Mouse (Mus musculus) midbrain, embryonic 11.5 days (tissue): Measurements from ENCODE around the gene Cdh6. TPM values are rescaled to one million over a fixed set of nuclear protein-coding genes. Genes with fewer than 3 reads are reported as not detected.

ENCODE experiments used
- ATAC-seq: fragments of 200-750 bp; cut with Nextera tagmentation; 2 replicates; pipeline ENCODE4 v1.8.0; 2017; ENCODE audit warnings: moderate TSS enrichment, moderate library complexity; ENCODE audit not compliant: low FRiP score
- DNase-seq: peaks from one replicate; pipeline ENCODE4 v3.0.0; 2015; ENCODE audit warnings: low spot score; ENCODE audit errors: missing footprints
- H3K27ac ChIP-seq: fragments of 300-500 bp; sonication (generic); 2 replicates; pipeline ENCODE4 v1.5.1; 2014; ENCODE audit warnings: low read depth, low read length
- H3K27me3 ChIP-seq: fragments of 300-500 bp; sonication (generic); 2 replicates; pipeline ENCODE4 v1.6.1; 2014; ENCODE audit warnings: mild to moderate bottlenecking, low read length, moderate library complexity, mixed read lengths; ENCODE audit not compliant: control insufficient read depth, insufficient read depth
- H3K36me3 ChIP-seq: fragments of 300-500 bp; sonication (generic); 2 replicates; pipeline ENCODE4 v1.6.1; 2014; ENCODE audit warnings: mild to moderate bottlenecking, low read length, moderate library complexity, mixed read lengths; ENCODE audit not compliant: control insufficient read depth, insufficient read depth
- H3K4me1 ChIP-seq: fragments of 300-500 bp; sonication (generic); 2 replicates; pipeline ENCODE4 v1.6.1; 2014; ENCODE audit warnings: low read length; ENCODE audit not compliant: control insufficient read depth, insufficient read depth
- H3K4me2 ChIP-seq: fragments of 300-500 bp; sonication (generic); 2 replicates; pipeline ENCODE4 v1.6.1; 2014; ENCODE audit warnings: mild to moderate bottlenecking, moderate library complexity
- H3K4me3 ChIP-seq: fragments of 300-500 bp; sonication (generic); 2 replicates; pipeline ENCODE4 v1.5.1; 2014; ENCODE audit warnings: low read depth, low read length
- H3K9ac ChIP-seq: fragments of 300-500 bp; sonication (generic); 2 replicates; pipeline ENCODE4 v1.6.1; 2014; ENCODE audit warnings: low read length
- H3K9me3 ChIP-seq: fragments of 300-500 bp; sonication (generic); 2 replicates; pipeline ENCODE4 v1.6.1; 2016; ENCODE audit warnings: low read length; ENCODE audit not compliant: control insufficient read depth
- WGBS: fragments of 180-500 bp; shearing (Covaris S2); extraction: QIAGEN DNeasy Blood & Tissue Kit; methylation state at CpG from one replicate; pipeline ENCODE4 v1.1.7; 2014; 5-methylcytosine and 5-hydroxymethylcytosine counted together
- polyA plus RNA-seq: library from polyadenylated mRNA; unstranded; fragments of >200 nt; fragmentation: Nextera tagmentation; extraction: Ambion mirVana; gene quantifications from 2 replicates; pipeline ENCODE4 v1.2.1, GENCODE M21; 2014

Cdh6 gene
- polyA plus RNA-seq, 1 experiment from 2014 or later, result 7.4 TPM

DNA sequence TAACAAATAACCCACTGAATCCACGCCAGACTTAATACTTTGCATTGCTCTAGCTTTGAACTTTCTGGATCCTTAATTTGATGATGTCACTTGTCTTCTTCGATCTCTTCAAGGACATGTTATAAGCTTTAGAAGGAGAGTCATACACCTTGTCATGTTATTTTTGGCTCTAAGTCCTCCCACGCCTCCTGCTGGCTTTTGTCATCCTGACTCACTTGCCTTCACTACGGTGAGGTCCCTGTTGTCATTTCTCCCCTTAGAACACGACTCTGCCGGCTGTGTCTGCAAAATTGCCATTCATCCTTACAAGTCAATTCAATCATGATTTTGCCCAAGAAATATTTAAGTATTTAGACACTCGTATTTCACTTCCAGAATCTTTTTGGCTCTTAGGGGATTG lies 171.9 kb downstream of the Cdh6 start:
- ATAC-seq (no peak), DNase-seq (no peak)
- no peaks in the 10 kb centered on the region for H3K9me3 ChIP-seq
- WGBS, result 80% methylated on average over 7 of the region's 7 CpGs
- H3K9ac ChIP-seq, result no peak overlapping the region
- no peaks in the 10 kb centered on the region for H3K36me3 ChIP-seq
- no peak overlapping the region for H3K4me2 ChIP-seq
- H3K27ac ChIP-seq, result no peak overlapping the region
- H3K4me3 ChIP-seq, result no peak overlapping the region
- no peaks in the 10 kb centered on the region for H3K27me3 ChIP-seq
- no peaks in the 10 kb centered on the region for H3K4me1 ChIP-seq

DNA sequence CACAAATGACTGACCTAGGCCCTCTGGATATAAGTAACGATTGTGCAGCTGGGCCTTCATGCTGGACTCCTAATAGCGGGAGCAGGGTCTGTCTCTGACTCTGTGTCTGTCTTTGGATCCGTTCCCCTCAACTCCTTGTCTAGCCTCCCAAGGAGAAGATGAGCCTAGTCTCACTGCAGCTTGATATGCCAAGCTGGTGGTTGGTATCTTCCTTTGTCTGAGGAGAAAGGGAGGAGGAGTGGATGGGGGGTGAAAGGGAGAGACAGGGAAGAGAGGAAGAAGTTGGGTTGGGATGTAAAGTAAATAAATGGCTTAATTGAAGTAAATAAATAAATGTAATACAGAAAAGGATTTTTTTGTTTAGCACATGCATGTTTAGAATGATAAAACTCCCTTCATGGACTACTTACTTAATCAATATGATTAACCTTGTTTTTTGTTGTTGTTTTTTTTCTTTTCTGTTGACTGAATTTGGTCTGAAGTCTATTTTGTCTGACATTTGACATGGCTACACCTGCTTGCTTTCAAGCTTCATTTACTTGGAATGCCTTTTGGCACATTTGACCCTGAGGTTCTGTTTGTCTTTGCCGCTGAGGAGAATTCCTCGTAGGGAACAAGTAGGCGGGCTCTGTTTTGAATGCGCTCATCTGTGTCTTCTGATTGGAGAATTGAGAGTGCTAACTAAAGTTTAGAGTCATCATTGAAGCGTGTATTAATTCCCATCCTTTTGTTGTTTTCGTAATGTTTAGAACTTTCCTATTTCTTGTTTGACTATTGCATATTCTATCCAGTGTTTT lies 178.7 kb downstream of the Cdh6 start:
- H3K27me3 ChIP-seq, result no peaks in the 10 kb centered on the region
- no peaks in the 10 kb centered on the region for H3K4me1 ChIP-seq
- DNase-seq (peak; percentile 49), ATAC-seq (no peak)
- H3K4me3 ChIP-seq, result no peak overlapping the region
- H3K9ac ChIP-seq, result no peak overlapping the region
- no peaks in the 10 kb centered on the region for H3K36me3 ChIP-seq
- WGBS, result 79% methylated on average over 9 of the region's 9 CpGs
- H3K4me2 ChIP-seq, result no peak overlapping the region
- no peak overlapping the region for H3K27ac ChIP-seq
- no peaks in the 10 kb centered on the region; the same call in 1 of the 2 replicates for H3K9me3 ChIP-seq
